Mouse (Mus musculus) C2C12 (cell line): ENCODE measurements around the gene Nrxn3. TPM values are rescaled to one million over a fixed set of nuclear protein-coding genes. Genes with fewer than 3 reads are reported as not detected.

Source experiments
- H3K27me3 ChIP-seq: one replicate; pipeline ENCODE4 v1.6.1; 2011; ENCODE audit not compliant: control insufficient read depth, insufficient read depth, insufficient read length
- H3K36me3 ChIP-seq: one replicate; pipeline ENCODE4 v1.6.1; 2011; ENCODE audit not compliant: control insufficient read depth, insufficient read depth
- H3K4me3 ChIP-seq: one replicate; pipeline ENCODE4 v1.5.1; 2011; ENCODE audit warnings: mild to moderate bottlenecking, control low read depth; ENCODE audit not compliant: poor library complexity, insufficient read depth, severe bottlenecking
- H3K79me2 ChIP-seq: one replicate; pipeline ENCODE4 v1.6.1; 2011; ENCODE audit not compliant: control insufficient read depth, insufficient read depth
- H3K79me3 ChIP-seq: one replicate; pipeline ENCODE4 v1.6.1; 2011; ENCODE audit warnings: low read depth, control low read depth
- H3ac ChIP-seq: one replicate; pipeline ENCODE3; 2011; ENCODE audit warnings: low read depth; ENCODE audit not compliant: control insufficient read depth, insufficient read length
- CEBPB ChIP-seq: IDR thresholded peaks from one replicate; pipeline ENCODE4 v1.6.1; 2011; ENCODE audit warnings: low read depth, mild to moderate bottlenecking, control low read depth, moderate library complexity
- CTCF ChIP-seq: IDR thresholded peaks from one replicate; pipeline ENCODE4 v1.5.1; 2011; ENCODE audit not compliant: control insufficient read depth, insufficient read depth, insufficient read length
- FOSL1 ChIP-seq: IDR thresholded peaks from one replicate; pipeline ENCODE4 v1.8.0; 2011; ENCODE audit warnings: mild to moderate bottlenecking, low read length; ENCODE audit not compliant: poor library complexity, insufficient read depth, severe bottlenecking
- MAX ChIP-seq: IDR thresholded peaks from one replicate; pipeline ENCODE4 v1.6.1; 2011; ENCODE audit warnings: mild to moderate bottlenecking, control low read depth
- MYOD1 ChIP-seq: IDR thresholded peaks from one replicate; pipeline ENCODE4 v1.6.1; 2011; ENCODE audit warnings: low read depth; ENCODE audit not compliant: control insufficient read depth, insufficient read length
- MYOG ChIP-seq: IDR thresholded peaks from one replicate; pipeline ENCODE4 v1.6.1; 2011; ENCODE audit not compliant: control insufficient read depth, insufficient read length; ENCODE audit errors: extremely low read depth
- USF1 ChIP-seq: IDR thresholded peaks from one replicate; pipeline ENCODE4 v1.6.1; 2011; ENCODE audit warnings: low read depth, mild to moderate bottlenecking, control low read depth, moderate library complexity
- polyA plus RNA-seq: library from polyadenylated mRNA; unstranded; fragments of >200 nt; fragmentation: generic; extraction: Trizol; gene quantifications from one replicate; pipeline ENCODE4 v1.2.1, GENCODE M21; 2012; ENCODE audit warnings: missing spikeins

Nrxn3 gene
- polyA plus RNA-seq, 1 experiment, result 0.01 TPM

DNA sequence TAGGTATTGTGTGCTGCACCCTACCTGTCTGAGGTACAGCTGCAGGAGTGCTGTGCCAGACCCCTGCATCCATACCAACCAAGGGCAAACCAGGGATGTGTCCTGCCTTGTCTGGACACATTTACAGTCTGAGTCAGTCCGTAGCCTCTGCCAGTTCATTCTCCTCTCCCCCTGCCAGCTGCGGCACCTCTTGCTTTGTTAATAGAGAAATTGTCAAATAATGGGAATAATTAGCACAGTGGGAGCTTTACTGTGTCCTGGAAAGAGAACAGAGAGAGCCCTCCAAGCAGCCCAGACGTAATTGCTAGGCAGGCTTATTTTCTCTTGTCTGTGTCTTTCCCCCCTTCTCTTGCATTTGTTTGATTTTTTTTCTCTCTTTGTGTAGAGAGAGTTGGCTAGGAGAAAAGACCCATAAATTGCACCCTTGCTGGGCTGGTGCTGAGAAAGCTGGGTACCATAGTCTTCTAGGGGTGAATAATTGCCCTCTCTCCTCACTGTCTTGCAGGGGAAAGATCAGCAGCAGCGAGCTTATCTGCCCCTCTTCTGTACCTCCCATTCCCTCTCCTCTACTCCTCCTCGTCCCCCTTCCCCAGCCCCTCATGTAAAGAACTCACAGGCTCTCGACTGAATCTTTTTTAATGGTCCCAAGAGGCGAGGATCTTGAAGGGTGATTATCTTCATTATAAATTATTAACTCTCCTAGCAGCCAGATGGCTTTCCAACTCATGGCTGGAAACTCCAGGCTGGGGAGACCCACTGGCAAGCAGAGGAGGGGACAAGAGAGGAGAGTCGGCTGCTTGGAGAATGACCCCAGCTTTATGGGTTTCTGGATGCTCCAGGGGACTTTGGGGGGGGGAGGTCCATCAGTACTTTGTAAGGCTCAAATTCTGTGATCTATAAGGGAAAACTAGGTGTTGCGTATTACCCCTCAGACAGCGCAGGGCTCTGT, 61.8 kb downstream of the Nrxn3 start:
- Histone ChIP-seq H3ac (no peak overlapping the region), H3K79me2 (no peaks in the 10 kb centered on the region), H3K27me3 (no peaks in the 10 kb centered on the region), H3K79me3 (no peaks in the 10 kb centered on the region), H3K36me3 (no peaks in the 10 kb centered on the region), H3K4me3 (no peak overlapping the region)
- TF ChIP-seq MYOD1 (no peak), MYOG (no peak), MAX (no peak), FOSL1 (no peak), USF1 (no peak), CEBPB (no peak), CTCF (no peak)

DNA sequence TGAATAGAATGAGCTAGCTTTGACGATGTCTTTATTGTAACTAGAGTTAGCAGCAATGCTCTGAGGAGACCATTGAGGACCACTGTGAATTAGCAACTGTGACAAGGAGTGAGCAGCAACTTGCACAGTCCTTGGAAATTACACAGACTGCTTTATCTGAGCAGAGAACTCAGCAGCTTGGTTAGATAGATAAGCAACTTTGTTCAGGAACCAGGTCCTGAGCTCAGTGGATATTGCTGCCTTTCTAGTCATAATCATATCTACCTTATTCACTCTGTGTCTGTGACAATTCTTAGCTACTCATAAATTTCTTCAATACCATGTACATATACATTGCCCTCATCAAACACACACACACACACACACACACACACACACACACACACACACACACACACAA, 70.6 kb downstream of the Nrxn3 start:
- no peaks in the 10 kb centered on the region for H3K79me2 ChIP-seq
- H3K4me3 ChIP-seq, result no peak overlapping the region
- TF ChIP-seq CEBPB, result no peak
- TF ChIP-seq USF1, result no peak
- TF ChIP-seq MYOD1, result no peak
- TF ChIP-seq FOSL1, result no peak
- no peak for TF ChIP-seq MAX
- no peak for TF ChIP-seq CTCF
- TF ChIP-seq MYOG, result no peak
- H3ac ChIP-seq, result no peak overlapping the region
- no peaks in the 10 kb centered on the region for H3K27me3 ChIP-seq
- H3K79me3 ChIP-seq, result no peaks in the 10 kb centered on the region
- H3K36me3 ChIP-seq, result no peaks in the 10 kb centered on the region

DNA sequence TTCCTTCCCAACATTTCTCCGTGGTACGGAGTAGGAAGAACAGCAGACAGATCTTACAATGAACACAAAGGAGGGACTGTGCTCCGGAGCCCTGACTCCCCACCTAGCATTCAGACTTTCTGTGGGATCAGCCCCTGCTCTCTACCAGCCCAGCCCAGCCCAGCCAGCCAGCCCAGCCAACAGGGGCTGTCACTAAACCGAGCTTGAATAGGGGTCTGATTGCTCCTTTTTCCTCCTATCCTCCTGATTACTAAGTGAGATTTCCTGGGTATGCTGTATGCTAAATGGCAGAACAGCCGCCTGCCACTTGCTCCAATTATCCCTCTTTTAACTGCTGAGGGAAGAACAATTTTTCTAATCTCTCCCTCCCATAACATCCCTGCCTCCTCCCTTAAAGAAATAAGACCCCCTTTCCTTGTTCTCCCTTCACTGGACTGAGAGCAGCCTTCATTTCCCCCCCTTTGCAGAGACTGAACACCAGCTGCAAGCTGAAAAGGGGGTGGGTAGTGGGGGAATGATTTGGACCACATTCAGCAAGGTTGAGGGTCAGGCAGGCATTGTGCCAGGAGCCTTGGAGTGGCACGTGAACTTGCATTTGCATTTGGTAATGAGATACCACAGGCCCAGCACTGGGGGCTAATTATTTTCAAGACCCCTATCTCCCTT, 78.4 kb downstream of the Nrxn3 start:
- Histone ChIP-seq H3K79me3 (no peaks in the 10 kb centered on the region), H3K36me3 (no peaks in the 10 kb centered on the region), H3K4me3 (no peak overlapping the region), H3ac (no peak overlapping the region), H3K79me2 (no peaks in the 10 kb centered on the region), H3K27me3 (no peaks in the 10 kb centered on the region)
- TF ChIP-seq USF1 (no peak), FOSL1 (no peak), MAX (no peak), CTCF (no peak), MYOD1 (no peak), MYOG (no peak), CEBPB (no peak)

DNA sequence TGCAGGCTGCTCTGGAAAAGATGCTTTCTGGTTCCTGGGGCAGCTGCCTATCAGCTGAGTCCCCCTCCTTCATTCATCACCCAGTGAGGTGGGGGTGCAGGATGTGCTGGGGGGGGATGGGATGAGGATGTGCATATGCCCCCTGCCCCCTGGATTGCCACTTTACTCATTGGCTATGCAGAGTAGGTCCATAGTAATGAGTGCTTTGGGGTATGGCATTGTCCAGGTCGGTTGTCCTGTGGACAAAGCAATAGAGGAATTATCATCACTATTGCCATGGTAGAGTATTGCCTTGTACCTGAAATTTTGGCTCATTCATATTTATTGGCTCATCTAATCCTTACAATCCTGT, 79.0 kb downstream of the Nrxn3 start:
- Histone ChIP-seq H3K4me3 (no peak overlapping the region), H3K27me3 (no peaks in the 10 kb centered on the region), H3K79me2 (no peaks in the 10 kb centered on the region), H3K36me3 (no peaks in the 10 kb centered on the region), H3ac (no peak overlapping the region), H3K79me3 (no peaks in the 10 kb centered on the region)
- no peak for TF ChIP-seq MYOG
- no peak for TF ChIP-seq CEBPB
- TF ChIP-seq MAX, result no peak
- no peak for TF ChIP-seq CTCF
- no peak for TF ChIP-seq FOSL1
- no peak for TF ChIP-seq USF1
- TF ChIP-seq MYOD1, result no peak

DNA sequence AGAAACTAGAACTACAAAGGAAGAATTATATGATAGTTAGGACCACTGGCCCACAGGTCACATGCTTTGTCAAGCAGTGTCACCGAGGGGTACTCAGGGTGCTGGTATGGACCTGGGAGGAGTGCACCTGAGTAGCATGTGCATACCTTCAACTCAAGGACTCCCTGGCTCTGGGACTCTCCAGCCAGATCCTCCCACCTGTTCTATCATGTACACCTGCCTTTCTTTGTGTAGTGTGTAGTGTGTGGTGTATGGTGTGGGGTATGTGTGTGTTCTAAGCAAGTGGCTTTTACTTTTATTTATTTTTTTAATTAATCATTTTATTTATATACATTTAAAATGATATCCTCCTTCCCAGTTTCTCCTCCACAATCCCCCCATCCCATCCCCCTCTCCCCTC, 86.3 kb downstream of the Nrxn3 start:
- H3K4me3 ChIP-seq, result no peak overlapping the region
- H3K79me2 ChIP-seq, result no peaks in the 10 kb centered on the region
- H3K27me3 ChIP-seq, result no peaks in the 10 kb centered on the region
- H3K79me3 ChIP-seq, result no peaks in the 10 kb centered on the region
- TF ChIP-seq USF1, result no peak
- TF ChIP-seq MYOG, result no peak
- TF ChIP-seq MAX, result no peak
- TF ChIP-seq MYOD1, result no peak
- no peak for TF ChIP-seq CEBPB
- no peak for TF ChIP-seq CTCF
- no peak for TF ChIP-seq FOSL1
- no peaks in the 10 kb centered on the region for H3K36me3 ChIP-seq
- H3ac ChIP-seq, result no peak overlapping the region
